Mouse (Mus musculus) heart, adult 8-10 months (tissue): ENCODE data around the gene Sult2a1. TPM values are rescaled to one million over a fixed set of nuclear protein-coding genes. Genes with fewer than 3 reads are reported as not detected.
"Not testable (repeated sequence)": the region's sequence is repeated elsewhere in the genome, so short reads cannot be mapped to it uniquely, and the experiment has no call there.

ENCODE experiments used
- DNase-seq: peaks from one replicate; pipeline ENCODE4 v3.0.0; 2022; ENCODE audit warnings: low spot score
- total RNA-seq, 4 experiments: library from RNA; stranded (reverse); gene quantifications; 2 replicates each; pipeline ENCODE4 v1.2.4; 2022

Gene Sult2a1
- total RNA-seq: not detected

GRCm38 (mm10) chr7:13837309-13837708 lies at the start of gene Sult2a1:
Gene Sult2a1, minus strand, starts transcription at chr7:13837409.
- DNase-seq: not testable (repeated sequence)

- DNase-seq: no peak
Measured at GRCm38 (mm10) chr7:13813913-13814312, 23.3 kb downstream of the Sult2a1 start.

Other genes starting within 250 kb of the Sult2a1 start
- not detected for gene Sult2a5, start 213.4 kb downstream of the Sult2a1 start, total RNA-seq
- not detected for gene Sult2a2, start 103.9 kb downstream of the Sult2a1 start, total RNA-seq
- not detected for gene Sult2a4, start 152.2 kb upstream of the Sult2a1 start, total RNA-seq